Mouse (Mus musculus) embryonic fibroblast, embryonic 13.5 days (primary cell): ENCODE results near the gene Slc25a20.
"Not testable (repeated sequence)": the region's sequence is repeated elsewhere in the genome, so short reads cannot be mapped to it uniquely, and the experiment has no call there.

Experiments used
- CTCF ChIP-seq: IDR thresholded peaks from 2 replicates; pipeline ENCODE4 v1.5.1; 2011; ENCODE audit warnings: mild to moderate bottlenecking, control low read depth, low read length, moderate library complexity, borderline replicate concordance; ENCODE audit not compliant: insufficient read depth
- POLR2A ChIP-seq: IDR thresholded peaks from 2 replicates; pipeline ENCODE4 v1.6.1; 2011; ENCODE audit warnings: low read depth, mild to moderate bottlenecking, control low read depth, low read length, moderate library complexity

GRCm38 (mm10) chr9:108655865-108656264, 6.0 kb upstream of the Slc25a20 start:
- TF ChIP-seq CTCF, POLR2A: not testable (repeated sequence)
